Mouse (Mus musculus) left cerebral cortex, adult 18-20 months (tissue): ENCODE results near the gene Shld2. TPM values are rescaled to one million over a fixed set of nuclear protein-coding genes. Genes with fewer than 3 reads are reported as not detected.
A peak's percentile ranks its signal among the peaks of the same experiment; 100 is the strongest.

Source experiments
- DNase-seq, 2 experiments: peaks; one replicate each; pipeline ENCODE4 v3.0.0; 2021 to 2022; ENCODE audit warnings: low spot score in 2 of 2, mixed read lengths in 1 of 2
- long read RNA-seq, 2 experiments: library from polyadenylated mRNA; stranded (forward); transcript quantifications; one replicate each; pipeline ENCODE4 v2.0.0; 2021
- total RNA-seq, 2 experiments: library from RNA; stranded (reverse); gene quantifications; 2 replicates each; pipeline ENCODE4 v1.2.3; 2021

Shld2 gene
- 10 to 100 TPM in 1 of 2 experiments, 1 to 10 TPM in 1; 10.0 to 11.9 TPM for total RNA-seq
- long read RNA-seq, experiment 1, partial matches to known transcripts: 0 of 2 reads
- long read RNA-seq, experiment 1, other reads (novel, unspliced or antisense): 2 of 2 reads
- long read RNA-seq, experiment 2, partial matches to known transcripts: 0 of 2 reads
- long read RNA-seq, experiment 2, other reads (novel, unspliced or antisense): 2 of 2 reads

DNA sequence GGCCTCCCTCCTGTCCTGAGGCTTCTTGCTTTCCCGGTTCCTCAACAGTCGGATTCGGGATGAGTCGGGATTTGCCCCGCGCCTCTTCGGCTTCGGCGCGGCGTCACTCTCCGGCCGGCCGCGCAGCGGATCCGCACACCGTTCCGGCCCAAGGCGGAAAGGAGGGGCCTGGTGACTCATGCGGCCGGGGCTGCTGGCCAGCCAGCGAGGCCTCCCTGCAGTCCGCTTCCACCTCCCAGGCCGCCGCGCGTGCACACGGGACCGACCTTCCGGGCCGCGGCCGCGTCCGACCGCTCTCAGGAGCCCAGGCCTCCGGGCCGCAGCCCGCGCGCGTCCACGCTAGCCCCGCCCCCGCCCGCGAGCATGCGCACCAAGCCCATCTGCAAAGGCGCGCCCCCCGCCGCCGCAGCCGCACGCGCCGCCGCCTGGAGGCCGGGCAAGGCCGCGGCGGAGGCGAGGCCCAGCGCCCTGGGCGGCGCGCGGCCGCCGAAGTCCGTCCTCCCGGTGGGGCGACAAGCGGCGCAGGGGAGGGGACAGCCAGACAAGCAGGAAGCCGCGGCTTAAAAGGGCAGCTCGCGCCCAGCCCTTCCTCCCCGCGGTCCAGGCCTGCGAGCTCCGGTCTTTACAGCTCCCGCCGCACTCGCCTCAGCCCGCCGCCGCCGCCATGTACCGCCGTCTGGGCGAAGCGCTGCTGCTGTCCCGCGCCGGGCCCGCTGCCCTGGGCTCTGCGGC lies at the start of gene Shld2, which contains the start of gene Glud1:
TSS of gene Shld2 (minus strand) at position 260 of the 732 bp plus-strand sequence.
TSS of gene Glud1 (plus strand) at position 494 of the 732 bp plus-strand sequence.
- peak; percentile 89 to 93 for DNase-seq

DNA sequence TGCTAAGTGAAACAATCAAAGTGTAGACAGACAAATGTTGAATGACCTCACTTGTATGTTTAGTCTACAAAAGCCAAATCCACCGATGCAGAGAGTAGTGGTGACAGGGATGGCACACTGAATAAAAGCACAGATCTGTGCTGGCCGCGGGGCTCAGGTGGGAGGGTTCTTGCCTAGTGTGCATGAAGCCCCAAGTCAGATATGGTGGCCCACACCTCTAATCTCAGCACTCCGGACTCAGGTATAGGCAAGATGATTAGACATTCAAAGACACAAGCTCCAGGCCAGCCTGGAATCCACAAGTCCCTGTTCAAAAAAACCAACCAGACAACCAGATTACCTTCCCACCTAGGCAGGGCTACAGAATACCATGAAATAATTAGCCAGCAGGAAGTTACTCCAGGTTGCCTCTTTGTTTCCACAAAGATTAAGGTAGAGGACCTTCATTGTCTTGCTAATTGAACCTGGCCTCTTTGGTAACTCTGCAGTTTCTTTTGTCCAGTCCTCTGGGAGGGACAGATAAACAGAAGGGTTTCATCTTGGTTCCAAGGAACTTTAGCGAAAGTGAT lies 49.5 kb upstream of the Shld2 start:
- no peak for DNase-seq

DNA sequence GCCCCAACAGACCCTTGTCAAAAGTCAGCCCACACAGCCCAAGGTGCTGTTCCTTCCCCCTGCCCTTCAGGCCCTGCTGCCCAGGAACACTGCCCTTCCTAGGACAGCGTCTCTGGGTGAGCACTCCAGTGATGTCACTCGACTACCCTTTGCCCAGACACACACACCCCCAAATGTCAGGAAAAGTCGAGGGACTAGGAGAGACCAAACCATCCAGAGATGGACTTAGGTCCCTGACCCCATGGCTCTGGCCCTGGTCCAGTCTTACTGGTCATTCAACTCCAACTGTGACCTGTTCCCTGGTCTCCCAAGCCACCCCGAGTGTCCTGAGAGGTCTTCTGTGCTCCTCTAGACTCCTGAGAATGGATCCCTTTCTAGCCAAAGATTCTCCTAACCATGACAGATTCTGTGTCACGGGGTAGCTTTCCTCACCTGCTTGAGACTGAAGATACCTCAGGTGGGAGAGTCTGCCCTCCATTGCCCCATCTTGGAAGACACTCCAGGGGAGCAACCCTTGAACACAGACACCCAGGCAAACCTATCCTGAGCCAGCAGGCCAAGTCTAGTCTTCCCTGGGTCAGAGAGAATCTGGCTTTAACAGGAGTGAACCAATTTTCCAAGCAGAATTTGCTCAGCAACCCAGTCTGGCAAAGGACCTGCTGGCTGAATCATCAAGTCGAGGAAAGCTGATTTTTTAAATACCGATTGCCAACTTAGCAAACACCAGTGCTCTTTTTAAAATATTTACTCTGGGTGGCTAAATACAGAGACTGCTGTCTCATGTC lies 47.6 kb upstream of the Shld2 start:
- DNase-seq: no peak

DNA sequence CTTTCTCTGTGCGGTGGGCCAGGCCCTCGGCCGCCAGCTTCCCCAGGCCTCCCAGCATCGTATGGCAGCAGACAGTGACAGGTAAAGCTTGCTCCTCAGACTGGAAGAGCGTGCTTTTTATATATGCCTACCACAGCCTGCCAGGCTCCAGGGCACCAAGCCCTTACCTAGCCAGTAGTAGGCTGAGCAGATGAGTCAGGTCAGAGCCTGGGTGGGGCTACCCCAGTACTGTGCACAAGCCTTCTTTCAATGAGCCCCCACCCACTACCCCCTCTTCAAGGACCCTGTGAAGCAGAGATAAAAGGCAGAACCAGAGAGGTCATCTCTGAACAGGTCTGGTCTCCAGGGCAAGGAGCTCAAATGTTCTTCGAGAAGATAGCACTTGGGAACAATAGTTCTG lies 45.0 kb upstream of the Shld2 start, which contains the start of gene Fam25c:
TSS of gene Fam25c (minus strand) at position 133 of the 400 bp plus-strand sequence.
- DNase-seq: no peak

DNA sequence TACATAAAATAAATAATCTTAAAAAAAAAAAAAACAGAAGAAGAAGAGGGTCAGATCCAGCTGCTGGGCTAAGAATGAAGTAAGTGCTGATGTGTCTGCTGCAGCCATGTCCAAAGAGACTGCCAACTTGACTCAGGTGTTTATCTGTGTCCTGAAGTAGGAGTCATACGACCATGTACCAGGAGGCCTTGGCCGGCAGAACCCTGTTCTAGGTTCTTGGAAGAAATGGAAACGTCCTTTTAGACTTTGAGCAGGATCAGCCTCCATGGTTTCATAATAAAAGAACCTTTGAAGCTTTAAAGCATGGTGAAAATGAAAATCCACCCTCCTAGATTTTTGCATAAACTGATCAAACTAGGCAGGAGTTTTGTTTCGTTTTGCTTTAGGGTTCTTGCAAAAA lies 44.2 kb upstream of the Shld2 start:
- no peak for DNase-seq

DNA sequence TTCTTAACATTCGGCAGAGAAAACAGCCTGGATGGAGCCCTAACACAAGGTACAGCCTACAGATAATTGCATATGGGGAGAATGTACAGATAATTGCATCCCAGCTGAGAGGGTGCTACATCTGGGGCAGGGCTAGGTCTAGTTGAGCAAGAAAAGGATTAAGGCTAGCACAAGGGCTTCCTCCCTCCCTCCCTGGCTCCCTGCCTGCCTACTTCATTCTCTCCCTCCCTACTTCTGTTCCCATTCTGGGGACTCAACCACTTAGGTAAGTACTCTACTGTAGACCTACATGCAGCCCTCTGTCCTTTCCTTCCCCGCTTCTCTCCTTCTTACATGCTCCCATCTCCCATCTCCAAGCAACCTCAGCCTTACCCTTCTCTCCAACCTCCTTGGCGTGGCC lies 43.0 kb upstream of the Shld2 start:
- DNase-seq: no peak

DNA sequence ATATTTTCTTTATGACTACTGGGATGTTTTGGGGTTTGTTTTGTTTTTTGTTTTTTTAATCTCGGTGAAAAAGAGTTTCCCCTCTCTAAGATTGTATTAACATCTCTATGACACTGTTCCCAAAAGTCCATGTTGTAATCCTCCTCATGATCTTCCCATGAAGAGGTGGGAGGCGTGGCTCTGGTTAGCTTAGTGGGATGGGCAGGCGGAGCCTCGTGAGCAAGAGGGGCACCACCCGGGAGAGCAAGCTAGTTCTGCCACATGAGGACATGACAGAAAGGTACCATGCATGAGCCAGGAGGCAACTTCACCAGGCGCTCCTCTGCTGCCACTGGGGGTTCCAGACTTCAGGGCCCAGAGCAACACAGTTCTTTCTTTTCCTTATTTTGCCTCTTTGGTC lies 42.2 kb upstream of the Shld2 start:
- no peak for DNase-seq

DNA sequence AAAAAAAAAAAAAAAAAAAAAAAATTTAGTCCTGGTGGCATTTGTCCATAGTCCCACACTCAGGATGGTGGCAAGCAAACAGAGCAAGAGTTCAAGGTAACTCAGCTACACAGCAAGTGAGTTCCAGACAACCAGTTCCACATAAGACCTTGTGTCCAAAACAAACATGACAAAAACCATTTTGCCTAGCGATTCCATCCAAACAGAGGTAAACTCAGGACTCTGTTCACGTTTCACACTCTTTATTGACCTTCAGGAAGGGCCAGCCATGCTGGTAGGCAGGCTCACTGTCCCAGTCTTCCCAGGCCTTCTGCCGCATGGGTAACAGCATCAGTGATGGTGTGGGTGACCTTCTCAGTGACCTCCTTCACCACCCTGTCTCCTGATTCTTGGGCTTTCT lies 41.4 kb upstream of the Shld2 start:
- no peak for DNase-seq

DNA sequence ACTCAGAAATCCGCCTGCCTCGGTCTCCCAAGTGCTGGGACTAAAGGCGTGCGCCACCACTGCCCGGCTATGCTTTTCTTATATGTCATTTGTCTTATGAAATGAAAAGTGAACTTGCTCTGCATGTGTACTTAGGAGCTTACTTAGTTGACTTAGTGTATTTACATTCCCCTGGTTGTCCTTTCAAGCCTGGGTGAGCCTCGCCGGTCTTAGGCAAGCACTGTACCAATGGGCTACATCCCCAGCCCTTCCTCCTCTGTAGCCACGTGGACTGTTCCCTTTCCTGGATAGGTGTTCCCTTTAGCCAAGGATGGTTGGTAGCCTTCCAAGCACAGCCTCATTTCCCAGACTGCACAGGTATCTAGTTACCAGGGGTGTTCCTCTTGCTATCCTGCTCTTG lies 38.7 kb upstream of the Shld2 start:
- DNase-seq: no peak

DNA sequence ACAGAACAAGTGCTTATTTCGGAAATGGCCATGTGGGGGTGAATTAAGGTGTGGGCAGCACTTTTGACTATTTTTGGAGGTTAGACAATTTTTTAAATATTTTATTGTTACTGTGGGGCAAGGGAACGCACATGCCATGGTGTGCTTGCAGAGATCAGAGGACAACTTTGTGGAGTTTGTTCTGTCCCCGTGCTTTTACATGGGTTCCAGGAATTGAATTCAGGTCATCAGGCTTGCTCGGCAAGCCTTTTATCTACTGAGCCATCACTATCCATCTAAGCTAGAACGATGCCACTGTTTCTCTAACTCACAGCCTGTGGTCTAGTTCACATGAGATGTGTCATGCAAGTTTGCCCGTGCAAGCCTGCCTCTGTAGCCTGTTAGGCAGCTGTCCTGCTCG lies 38.0 kb upstream of the Shld2 start:
- DNase-seq: no peak

DNA sequence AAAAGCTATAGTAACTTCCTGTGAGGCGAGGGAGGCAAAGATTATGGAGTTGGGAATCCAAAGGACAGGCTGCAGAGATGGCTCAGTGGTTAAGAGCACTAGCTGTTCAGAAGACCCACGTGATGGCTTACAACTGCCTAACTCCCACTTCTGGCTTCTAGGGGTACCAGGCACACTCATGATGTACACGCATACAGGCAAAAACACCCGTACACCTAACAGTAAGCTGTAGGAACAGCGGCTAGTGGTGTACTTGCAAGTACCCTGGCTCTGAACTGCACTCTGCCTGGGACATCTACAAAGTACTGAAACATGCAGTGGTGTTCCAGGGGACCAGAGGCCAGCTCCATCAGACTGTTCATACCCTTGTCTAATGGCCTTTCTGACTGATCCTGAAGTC lies 36.8 kb upstream of the Shld2 start:
- DNase-seq: no peak

DNA sequence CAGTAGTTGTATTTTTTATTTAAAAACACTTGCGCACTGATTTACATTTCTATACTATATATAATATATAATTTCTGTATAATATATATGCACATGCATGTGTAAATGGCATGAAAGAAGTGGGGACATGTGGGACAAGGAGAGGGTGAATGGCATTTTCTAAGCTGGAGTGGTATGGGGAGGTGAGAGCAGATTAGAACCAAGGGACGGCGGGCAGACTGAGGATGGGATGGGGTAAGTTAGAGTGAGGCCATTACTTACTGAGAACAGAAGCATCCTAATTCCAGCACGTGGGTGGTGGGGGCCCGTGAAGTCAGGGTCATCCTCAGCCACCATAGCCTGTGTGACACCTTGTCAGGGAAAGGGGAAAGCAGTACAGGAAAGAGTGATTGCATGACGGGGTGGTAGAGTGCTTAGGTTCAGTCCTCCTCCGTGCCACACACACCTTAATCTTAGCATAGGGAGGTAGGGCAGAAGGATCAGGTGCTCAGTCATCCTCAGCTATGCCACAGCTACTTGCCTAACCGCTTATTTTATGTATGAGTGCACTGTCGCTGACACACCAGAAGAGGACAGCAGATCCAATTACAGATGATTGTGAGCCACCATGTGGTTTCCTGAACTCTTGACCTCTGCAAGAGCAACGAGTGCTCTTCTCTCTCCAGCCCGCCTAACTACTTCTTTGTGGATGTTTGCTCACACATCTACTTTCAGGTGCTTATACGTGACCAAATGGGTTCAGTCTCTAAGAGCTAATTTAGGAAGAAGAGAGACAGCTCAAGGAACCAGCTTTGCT lies 35.7 kb upstream of the Shld2 start:
- DNase-seq: no peak

DNA sequence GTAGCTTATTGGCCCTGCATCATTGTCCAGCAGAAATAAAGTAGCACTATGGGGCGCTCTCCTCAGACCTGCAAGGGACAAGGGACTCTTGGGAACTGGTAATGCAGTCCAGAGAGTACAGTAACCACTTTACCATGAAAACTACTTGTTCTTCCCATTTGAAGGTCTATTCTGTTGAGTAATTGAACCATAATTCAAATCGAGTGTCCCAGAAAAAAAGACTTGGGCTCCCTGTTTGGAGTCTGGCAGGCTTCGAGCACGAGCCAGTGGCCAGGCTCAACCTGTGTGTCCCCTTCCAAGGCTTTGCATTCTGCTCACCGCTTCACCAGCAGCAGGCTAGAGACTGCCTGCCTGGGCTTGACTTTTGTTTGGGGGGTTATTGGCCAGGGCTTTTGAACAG lies 34.1 kb upstream of the Shld2 start:
- no peak for DNase-seq

DNA sequence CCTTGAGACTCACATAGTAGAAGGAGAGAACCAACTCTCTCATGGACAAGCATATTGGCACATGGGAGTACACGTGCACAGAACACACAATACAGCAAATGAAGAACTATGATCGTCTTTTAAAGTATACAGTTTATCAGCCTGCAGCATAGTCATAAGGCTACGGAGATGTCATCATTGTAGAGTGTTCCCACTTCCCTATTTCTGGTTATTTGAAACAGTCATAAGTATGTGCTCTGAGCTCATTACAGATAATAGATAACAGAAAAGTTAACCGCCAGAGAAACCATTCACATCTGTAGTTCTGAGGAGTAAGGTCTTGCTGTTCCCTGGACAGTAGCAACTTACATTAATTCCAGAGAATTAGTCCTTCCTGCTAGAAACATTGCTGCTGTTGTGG lies 32.8 kb upstream of the Shld2 start:
- DNase-seq: no peak

DNA sequence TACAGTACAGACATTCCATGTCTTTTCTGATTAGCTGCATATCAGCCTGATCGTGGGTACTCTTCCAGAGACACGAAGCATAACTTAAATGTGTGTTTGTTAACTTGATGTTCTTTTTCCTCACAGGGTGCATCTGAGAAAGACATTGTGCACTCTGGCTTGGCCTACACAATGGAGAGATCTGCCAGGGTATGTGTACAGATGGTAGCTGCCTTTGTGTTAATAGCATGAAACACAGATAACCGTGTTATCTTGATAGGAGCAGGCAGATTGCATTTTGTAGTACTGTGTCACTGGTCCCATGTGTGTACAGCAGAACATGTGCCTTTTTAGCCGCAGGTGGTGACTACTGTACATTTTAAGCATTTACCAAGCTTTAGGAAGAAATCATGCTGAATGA lies 31.7 kb upstream of the Shld2 start:
- DNase-seq: no peak

DNA sequence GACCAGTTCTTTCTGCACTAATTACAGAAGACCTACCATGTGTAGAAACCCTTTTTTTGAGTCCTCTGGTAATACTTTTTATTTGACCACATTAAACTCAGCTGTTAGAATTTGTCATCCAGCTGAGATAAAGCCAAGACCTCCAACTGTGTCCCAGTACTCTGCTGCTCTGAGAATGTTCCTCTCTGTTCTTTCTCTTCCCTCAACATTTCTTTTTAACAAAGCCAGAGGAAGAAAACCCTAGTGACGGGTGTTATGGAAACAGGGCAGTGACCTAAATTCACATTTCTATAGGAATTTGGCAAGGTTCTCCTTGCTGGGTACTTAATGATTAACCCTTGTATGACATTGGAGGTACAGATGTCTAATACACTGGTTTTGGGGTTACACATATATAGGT lies 29.2 kb upstream of the Shld2 start:
- DNase-seq: no peak

DNA sequence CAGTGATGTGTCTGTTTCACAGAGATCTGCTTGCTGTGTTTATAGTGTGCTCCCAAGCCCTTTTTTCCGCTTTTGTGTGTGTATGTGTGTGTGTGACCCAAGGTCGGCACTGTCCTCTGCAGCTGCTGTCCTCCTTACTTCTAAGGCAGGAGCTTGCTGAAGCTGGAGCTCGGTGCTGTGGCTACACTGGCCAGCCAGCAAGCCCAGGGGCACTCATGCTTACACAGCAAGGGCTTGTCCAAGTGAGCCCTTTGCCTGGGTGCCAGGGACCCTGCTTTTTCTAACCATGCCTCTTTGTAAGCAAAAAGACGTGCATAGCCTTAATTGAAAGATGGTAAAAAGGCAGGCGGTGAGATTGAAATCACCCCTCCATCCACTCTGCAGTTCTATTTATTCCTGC lies 22.2 kb upstream of the Shld2 start:
- DNase-seq: peak in 1 of 2 experiments; percentile 29

DNA sequence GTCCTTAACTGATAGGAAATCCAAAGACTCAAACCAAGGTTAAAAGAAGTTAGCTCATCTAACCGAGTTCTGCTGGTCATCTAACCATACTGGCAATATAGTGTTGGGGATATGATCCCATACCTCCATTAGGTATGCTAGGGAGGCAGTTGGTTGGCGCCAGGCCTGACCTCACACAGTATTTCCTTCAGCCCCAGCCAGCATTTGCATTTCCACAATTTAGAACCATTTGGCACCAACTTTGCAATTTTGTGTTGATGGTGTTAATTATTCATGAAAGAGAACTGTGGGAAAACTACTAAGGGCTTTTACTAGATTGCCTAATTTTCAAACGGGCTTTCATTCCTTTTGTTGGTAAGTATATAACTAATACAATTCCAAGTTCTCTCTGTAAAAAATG lies 21.6 kb upstream of the Shld2 start:
- DNase-seq: no peak

DNA sequence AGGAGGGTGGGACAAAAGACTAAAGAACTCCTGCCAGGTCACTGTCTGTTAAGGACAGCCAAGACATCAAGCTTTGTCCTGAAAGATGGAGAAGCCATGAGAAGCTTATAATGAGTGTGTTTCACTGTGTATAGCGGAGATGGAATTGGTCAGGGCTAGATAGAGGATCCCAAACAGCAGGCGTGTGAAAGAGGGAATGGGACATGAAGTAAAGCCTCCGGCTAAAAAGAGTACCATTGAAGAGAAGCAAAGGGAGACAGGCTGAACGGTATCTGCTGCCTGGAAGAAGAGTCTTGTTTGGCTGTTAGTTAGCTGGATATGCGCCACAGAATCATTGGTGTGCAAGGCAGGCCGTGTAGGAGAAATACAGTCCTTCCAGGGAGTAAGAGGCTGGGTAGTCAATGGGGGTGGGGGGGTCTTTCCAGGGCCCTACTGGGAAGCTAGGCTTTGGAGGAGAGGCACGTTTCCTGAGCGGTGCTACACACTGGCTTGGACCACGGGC lies 20.4 kb upstream of the Shld2 start:
- DNase-seq: no peak

DNA sequence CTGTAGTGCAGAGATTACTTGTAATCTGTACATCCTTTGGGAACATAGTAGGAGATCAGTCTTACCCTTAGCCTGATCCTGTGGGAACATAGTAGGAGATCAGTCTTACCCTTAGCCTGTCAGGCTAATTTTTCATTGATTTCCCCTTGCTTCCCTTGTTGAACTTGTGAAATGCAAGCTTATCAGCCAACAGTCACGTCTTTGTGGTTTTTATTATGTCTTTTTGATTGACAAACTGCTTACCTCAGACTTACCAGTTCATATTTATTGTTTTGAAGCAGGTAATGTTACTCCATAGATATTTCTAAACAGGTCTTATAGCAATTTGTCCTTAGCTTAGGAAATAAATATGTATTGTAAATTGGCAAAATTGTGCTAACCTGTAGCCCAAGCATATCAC lies 17.3 kb upstream of the Shld2 start:
- no peak for DNase-seq

DNA sequence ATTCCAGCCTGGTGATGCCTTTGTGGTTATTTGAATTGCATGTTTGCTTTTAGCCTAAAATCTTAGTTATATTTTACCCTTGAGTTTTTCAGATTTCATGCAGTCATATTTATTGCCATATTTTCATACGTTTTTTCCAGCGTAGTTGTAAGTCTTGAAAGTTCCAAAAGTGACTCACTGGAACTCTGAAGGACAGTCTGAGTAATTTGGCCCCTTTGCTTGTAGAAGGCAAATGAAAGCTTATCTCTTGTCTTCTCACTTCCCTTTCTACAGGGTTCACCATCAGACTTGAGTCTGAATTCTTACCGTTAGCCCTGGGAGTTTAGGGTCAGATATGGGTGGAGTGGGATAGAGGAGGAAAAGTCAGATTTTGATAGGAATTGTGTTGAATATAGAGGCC lies 16.3 kb upstream of the Shld2 start:
- DNase-seq: no peak
